Mouse (Mus musculus): ENCODE data around the gene Cltc. TPM values are rescaled to one million over a fixed set of nuclear protein-coding genes. Genes with fewer than 3 reads are reported as not detected.

Gene Cltc
- polyA plus RNA-seq, 1 experiment from 2014 or later = 226 TPM

DNA sequence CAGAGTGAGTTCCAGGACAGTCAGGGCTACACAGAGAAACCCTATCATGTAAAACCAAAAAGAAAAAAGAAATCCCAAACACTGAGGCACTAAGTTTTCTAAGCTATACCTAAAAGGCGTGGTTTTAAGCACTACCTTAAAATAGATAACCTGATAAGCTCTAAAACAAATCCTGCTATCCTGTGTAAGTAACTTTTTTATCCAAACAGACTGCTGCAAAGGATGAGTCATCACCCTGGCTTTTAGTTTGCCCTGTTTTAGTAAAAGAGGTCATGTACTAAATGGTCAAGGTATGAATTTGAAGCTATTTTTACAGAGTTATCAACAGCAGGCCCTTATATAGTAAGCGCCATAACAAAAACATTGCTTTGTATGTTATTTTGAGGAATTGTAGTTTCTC lies 2.5 kb upstream of the Cltc start:
- DNase-seq (ENCODE audit: low spot score) (no peak), ATAC-seq (ENCODE audit: low FRiP score) (no peak)
- WGBS = 98% methylated on average over 2 of the region's 2 CpGs

GRCm38 (mm10) chr11:86759226-86759625 lies 1.9 kb upstream of the Cltc start:
- Histone ChIP-seq H3K9me3 (ENCODE audit: control insufficient read depth, low read length) (no peaks in the 10 kb centered on the region), H3K4me1 (replicated peaks; ENCODE audit: control insufficient read depth, insufficient read depth, low read length) (peaks cover 25% of the 10 kb centered on the region), H3K27me3 (ENCODE audit: control insufficient read depth, insufficient read depth, low read length) (no peaks in the 10 kb centered on the region), H3K27ac (peak overlapping the region; percentile 99), H3K4me2 (replicated peaks) (peak overlapping the region; percentile 64; the same call in 1 of the 2 replicates), H3K9ac (peak overlapping the region; percentile 96), H3K36me3 (replicated peaks; ENCODE audit: control insufficient read depth, insufficient read depth) (no peaks in the 10 kb centered on the region), H3K4me3 (replicated peaks; ENCODE audit: low read length) (no peak overlapping the region)
- DNase-seq (ENCODE audit: low spot score) = no peak
- no peak for ATAC-seq (ENCODE audit: low FRiP score)
- WGBS = 94% methylated on average over 1 of the region's 1 CpGs

More for the DNA sequence above, 2.5 kb upstream of the Cltc start:
- H3K36me3 ChIP-seq (replicated peaks; ENCODE audit: control insufficient read depth, insufficient read depth) = no peaks in the 10 kb centered on the region
- H3K4me2 ChIP-seq (replicated peaks) = no peak overlapping the region
- H3K4me1 ChIP-seq (replicated peaks; ENCODE audit: control insufficient read depth, insufficient read depth, low read length) = peaks cover 21% of the 10 kb centered on the region
- H3K27me3 ChIP-seq (ENCODE audit: control insufficient read depth, insufficient read depth, low read length) = no peaks in the 10 kb centered on the region
- no peak overlapping the region for H3K4me3 ChIP-seq (replicated peaks; ENCODE audit: low read length)
- no peak overlapping the region for H3K27ac ChIP-seq
- no peak overlapping the region for H3K9ac ChIP-seq
- no peaks in the 10 kb centered on the region for H3K9me3 ChIP-seq (ENCODE audit: control insufficient read depth, low read length)

DNA sequence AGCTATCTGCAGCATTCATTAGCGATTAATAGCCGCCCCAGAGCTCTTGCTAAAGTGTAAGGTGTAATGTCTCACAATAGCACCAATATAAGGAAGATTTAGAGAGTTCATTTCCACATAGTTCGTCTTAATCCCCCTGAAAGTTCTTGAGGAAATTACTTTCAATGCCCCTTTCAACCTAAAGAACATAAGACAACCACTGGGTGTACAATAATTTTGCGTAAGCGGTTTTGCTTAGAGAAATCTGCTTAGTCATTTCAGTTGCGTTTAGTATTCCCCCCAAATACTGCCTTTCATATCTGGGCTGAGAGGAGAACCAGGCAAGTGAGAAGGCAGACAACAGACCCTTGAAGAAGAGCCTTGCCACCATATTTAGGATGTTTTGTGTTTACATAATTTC lies 1.2 kb upstream of the Cltc start:
- Histone ChIP-seq H3K4me2 (replicated peaks) (peak overlapping the region; percentile 64), H3K9ac (peak overlapping the region; percentile 96), H3K36me3 (replicated peaks; ENCODE audit: control insufficient read depth, insufficient read depth) (no peaks in the 10 kb centered on the region), H3K27ac (peak overlapping the region; percentile 99), H3K27me3 (ENCODE audit: control insufficient read depth, insufficient read depth, low read length) (no peaks in the 10 kb centered on the region), H3K4me3 (replicated peaks; ENCODE audit: low read length) (peak overlapping the region; percentile 97), H3K9me3 (ENCODE audit: control insufficient read depth, low read length) (no peaks in the 10 kb centered on the region), H3K4me1 (replicated peaks; ENCODE audit: control insufficient read depth, insufficient read depth, low read length) (peaks cover 31% of the 10 kb centered on the region)
- DNase-seq (ENCODE audit: low spot score) = no peak
- 33% methylated on average over 6 of the region's 6 CpGs for WGBS
- ATAC-seq (ENCODE audit: low FRiP score) = no peak

DNA sequence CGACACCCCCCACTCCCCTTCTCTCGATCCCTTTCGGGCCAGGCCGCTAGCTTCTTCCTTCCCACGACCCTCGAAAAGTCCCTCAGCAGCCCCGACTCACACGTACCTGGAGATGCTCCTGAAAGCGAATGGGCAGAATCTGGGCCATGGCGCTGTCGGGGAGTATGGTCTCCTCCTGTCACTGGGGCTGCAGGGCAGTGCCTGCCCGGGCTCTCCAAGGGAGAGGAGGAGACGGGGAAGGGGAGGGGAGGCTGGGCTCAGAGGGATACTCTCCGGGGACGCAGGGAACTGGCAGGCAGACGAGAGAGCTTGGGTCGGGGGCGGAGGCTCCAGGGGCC lies 254 bp downstream of the Cltc start:
- Histone ChIP-seq H3K9me3 (ENCODE audit: control insufficient read depth, low read length) (no peaks in the 10 kb centered on the region), H3K27ac (peak overlapping the region; percentile 99), H3K4me1 (replicated peaks; ENCODE audit: control insufficient read depth, insufficient read depth, low read length) (peaks cover 33% of the 10 kb centered on the region), H3K9ac (peak overlapping the region; percentile 96), H3K36me3 (replicated peaks; ENCODE audit: control insufficient read depth, insufficient read depth) (no peaks in the 10 kb centered on the region), H3K4me2 (replicated peaks) (peak overlapping the region; percentile 93), H3K27me3 (ENCODE audit: control insufficient read depth, insufficient read depth, low read length) (no peaks in the 10 kb centered on the region), H3K4me3 (replicated peaks; ENCODE audit: low read length) (peak overlapping the region; percentile 97)
- 1% methylated on average over 18 of the region's 18 CpGs for WGBS
- ATAC-seq (ENCODE audit: low FRiP score) (peak; percentile 64; the same call in 1 of the 2 replicates), DNase-seq (ENCODE audit: low spot score) (peak; percentile 42)

DNA sequence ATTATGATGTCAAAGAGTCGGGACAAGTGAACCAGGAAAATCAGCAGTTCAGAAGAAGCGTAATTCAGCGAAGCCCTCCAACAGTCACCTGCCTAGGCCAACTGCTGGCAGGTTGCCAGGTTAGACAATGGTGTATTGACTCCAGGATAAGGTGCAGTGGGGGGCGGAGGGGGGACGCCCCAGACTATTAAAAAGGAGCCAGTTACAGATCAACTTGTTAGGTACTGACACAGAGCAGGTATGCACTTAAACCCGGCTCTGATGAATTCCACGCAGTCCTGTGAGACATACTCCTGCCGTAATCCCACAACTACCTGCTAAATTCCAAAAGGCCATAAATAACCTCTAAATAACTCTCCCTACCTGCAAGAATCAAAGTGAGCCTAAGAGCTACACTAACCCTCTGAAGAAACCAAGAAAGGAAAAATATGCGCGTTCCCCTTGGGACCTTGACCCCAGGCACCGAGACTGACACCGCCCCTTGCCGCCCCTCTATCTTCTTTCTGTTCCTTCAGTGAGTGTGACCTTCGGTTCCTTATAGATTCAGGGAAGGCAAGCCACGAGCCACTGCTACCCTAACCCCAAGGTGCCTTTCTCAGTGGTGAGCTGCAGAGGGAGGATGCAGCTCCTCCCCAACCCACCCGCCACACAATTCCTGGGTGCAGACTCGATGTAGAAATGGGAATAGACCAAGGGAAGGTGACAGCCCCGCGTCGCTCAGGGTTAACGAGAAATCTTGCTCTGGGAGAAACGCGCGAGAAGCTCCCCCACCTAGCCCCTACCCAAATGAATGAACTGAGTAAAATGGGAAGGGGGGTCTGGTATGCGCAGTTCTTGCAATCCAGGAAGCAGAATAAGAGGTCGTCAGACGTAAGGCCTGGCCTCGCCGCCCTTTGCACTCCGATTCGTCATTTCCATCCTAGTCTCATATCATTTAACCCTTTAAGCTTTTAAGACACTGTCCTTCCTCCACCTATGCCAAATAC lies 916 bp downstream of the Cltc start:
- Histone ChIP-seq H3K4me3 (replicated peaks; ENCODE audit: low read length) (peak overlapping the region; percentile 97), H3K27ac (peak overlapping the region; percentile 99), H3K4me2 (replicated peaks) (peak overlapping the region; percentile 93), H3K27me3 (ENCODE audit: control insufficient read depth, insufficient read depth, low read length) (no peaks in the 10 kb centered on the region), H3K9me3 (ENCODE audit: control insufficient read depth, low read length) (no peaks in the 10 kb centered on the region), H3K4me1 (replicated peaks; ENCODE audit: control insufficient read depth, insufficient read depth, low read length) (peaks cover 35% of the 10 kb centered on the region), H3K9ac (peak overlapping the region; percentile 96), H3K36me3 (replicated peaks; ENCODE audit: control insufficient read depth, insufficient read depth) (no peaks in the 10 kb centered on the region)
- no peak for DNase-seq (ENCODE audit: low spot score)
- peak; percentile 17; the same call in 1 of the 2 replicates for ATAC-seq (ENCODE audit: low FRiP score)
- WGBS = 3% methylated on average over 31 of the region's 31 CpGs

GRCm38 (mm10) chr11:86752404-86752803 lies 5.0 kb downstream of the Cltc start:
- no peak overlapping the region for H3K4me2 ChIP-seq (replicated peaks)
- peaks cover 30% of the 10 kb centered on the region for H3K4me1 ChIP-seq (replicated peaks; ENCODE audit: control insufficient read depth, insufficient read depth, low read length)
- H3K27me3 ChIP-seq (ENCODE audit: control insufficient read depth, insufficient read depth, low read length) = no peaks in the 10 kb centered on the region
- H3K36me3 ChIP-seq (replicated peaks; ENCODE audit: control insufficient read depth, insufficient read depth) = no peaks in the 10 kb centered on the region
- H3K27ac ChIP-seq = no peak overlapping the region
- no peak overlapping the region for H3K9ac ChIP-seq
- H3K9me3 ChIP-seq (ENCODE audit: control insufficient read depth, low read length) = no peaks in the 10 kb centered on the region
- DNase-seq (ENCODE audit: low spot score) (no peak), ATAC-seq (ENCODE audit: low FRiP score) (no peak)
- H3K4me3 ChIP-seq (replicated peaks; ENCODE audit: low read length) = no peak overlapping the region

- H3K4me2 ChIP-seq (replicated peaks) = no peak overlapping the region
- no peaks in the 10 kb centered on the region for H3K9me3 ChIP-seq (ENCODE audit: control insufficient read depth, low read length)
- no peaks in the 10 kb centered on the region for H3K36me3 ChIP-seq (replicated peaks; ENCODE audit: control insufficient read depth, insufficient read depth)
- ATAC-seq (ENCODE audit: low FRiP score) (no peak), DNase-seq (ENCODE audit: low spot score) (no peak)
- H3K27ac ChIP-seq = no peak overlapping the region
- no peaks in the 10 kb centered on the region for H3K27me3 ChIP-seq (ENCODE audit: control insufficient read depth, insufficient read depth, low read length)
- H3K4me3 ChIP-seq (replicated peaks; ENCODE audit: low read length) = no peak overlapping the region
- H3K9ac ChIP-seq = no peak overlapping the region
- WGBS = 97% methylated on average over 1 of the region's 1 CpGs
- peaks cover 29% of the 10 kb centered on the region for H3K4me1 ChIP-seq (replicated peaks; ENCODE audit: control insufficient read depth, insufficient read depth, low read length)
Measured at GRCm38 (mm10) chr11:86751010-86751409, 6.4 kb downstream of the Cltc start.

DNA sequence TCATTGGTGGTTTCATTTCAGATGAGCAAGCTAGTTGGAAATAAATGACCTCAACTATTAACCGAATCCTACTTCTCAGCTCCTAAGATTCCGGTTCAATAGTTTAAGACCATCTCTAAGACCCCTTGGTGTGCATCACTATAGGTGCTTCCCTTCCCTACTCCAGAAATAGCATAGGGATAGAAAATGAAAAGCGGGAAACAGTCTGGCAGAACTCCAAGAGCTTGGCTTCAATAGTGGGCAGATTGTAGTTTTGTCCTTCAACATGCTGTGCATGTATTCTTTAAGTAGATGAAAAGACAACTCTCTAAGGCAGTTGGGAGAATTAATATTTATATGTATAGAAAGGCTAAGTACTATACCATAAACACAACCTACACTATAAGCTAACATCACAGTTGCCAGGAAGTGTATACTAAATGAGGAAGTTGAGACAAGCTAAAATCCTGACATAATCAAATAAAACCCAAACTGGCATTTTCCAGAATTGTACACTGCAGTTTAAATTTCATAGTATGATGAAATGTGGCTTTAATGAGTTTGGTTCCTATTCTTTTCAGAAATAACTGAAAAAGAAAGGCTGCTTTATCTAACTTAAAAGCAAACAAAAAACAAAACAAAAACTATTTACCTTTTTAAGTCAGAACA lies 7.5 kb downstream of the Cltc start:
- no peak overlapping the region for H3K9ac ChIP-seq
- ATAC-seq (ENCODE audit: low FRiP score) (no peak), DNase-seq (ENCODE audit: low spot score) (peak; percentile 32)
- no peaks in the 10 kb centered on the region for H3K36me3 ChIP-seq (replicated peaks; ENCODE audit: control insufficient read depth, insufficient read depth)
- no peak overlapping the region for H3K4me3 ChIP-seq (replicated peaks; ENCODE audit: low read length)
- no peak overlapping the region for H3K4me2 ChIP-seq (replicated peaks)
- peaks cover 19% of the 10 kb centered on the region for H3K4me1 ChIP-seq (replicated peaks; ENCODE audit: control insufficient read depth, insufficient read depth, low read length)
- WGBS = 57% methylated on average over 3 of the region's 3 CpGs
- H3K27me3 ChIP-seq (ENCODE audit: control insufficient read depth, insufficient read depth, low read length) = no peaks in the 10 kb centered on the region
- no peak overlapping the region for H3K27ac ChIP-seq
- H3K9me3 ChIP-seq (ENCODE audit: control insufficient read depth, low read length) = no peaks in the 10 kb centered on the region

DNA sequence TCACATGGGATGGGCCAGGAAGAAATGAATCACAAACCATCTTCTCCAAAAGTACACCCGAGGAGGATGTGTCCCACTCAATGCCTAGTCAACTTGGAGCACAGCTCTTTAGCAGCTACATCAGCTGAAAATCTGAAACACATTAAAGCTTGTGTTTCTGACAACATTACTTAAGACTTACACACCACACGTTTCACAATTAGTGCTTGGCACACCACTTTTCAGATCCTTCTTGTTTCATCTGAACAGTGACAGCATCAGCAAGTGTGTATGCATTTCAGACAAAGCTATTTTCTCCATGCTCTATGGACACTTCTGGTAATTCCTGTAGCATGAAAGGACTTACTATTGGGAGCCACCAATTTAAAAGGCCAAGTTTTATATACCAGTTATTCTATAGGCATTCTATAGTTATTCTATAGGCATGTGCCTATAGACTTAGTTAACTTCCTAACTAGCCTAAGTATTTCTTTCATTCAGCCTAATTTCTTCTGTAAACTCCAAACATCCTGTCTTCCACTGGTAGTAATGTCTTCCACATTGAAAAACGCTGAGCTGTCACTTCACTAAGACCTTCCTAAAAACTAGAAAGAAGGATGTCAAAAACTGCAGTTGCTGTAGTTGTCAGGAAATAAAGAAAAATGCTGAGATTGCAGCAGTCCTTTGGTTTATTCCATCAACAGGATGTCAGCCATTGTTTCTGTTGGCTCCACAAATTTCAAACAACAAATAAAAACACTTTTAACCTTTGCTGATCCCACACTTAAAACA lies 11.5 kb downstream of the Cltc start:
- Histone ChIP-seq H3K36me3 (replicated peaks; ENCODE audit: control insufficient read depth, insufficient read depth) (no peaks in the 10 kb centered on the region), H3K9me3 (ENCODE audit: control insufficient read depth, low read length) (no peaks in the 10 kb centered on the region), H3K4me2 (replicated peaks) (no peak overlapping the region), H3K9ac (no peak overlapping the region), H3K27ac (no peak overlapping the region), H3K27me3 (ENCODE audit: control insufficient read depth, insufficient read depth, low read length) (no peaks in the 10 kb centered on the region), H3K4me1 (replicated peaks; ENCODE audit: control insufficient read depth, insufficient read depth, low read length) (peaks cover 5% of the 10 kb centered on the region; the same call in 1 of the 2 replicates), H3K4me3 (replicated peaks; ENCODE audit: low read length) (no peak overlapping the region)
- DNase-seq (ENCODE audit: low spot score) (no peak), ATAC-seq (ENCODE audit: low FRiP score) (no peak)
- 86% methylated on average over 3 of the region's 3 CpGs for WGBS
